Mouse (Mus musculus) cerebellum, postnatal 14 days (tissue): Measurements from ENCODE around the gene Tmem145.
A peak's percentile ranks its signal among the peaks of the same experiment; 100 is the strongest.

Experiments
- DNase-seq, 2 experiments: peaks; one replicate each; pipeline ENCODE4 v3.0.0; 2021; ENCODE audit warnings: mixed read lengths in 2 of 2

The Tmem145 gene

GRCm38 (mm10) chr7:25277405-25277804 is 28.5 kb upstream of the Tmem145 start:
- DNase-seq, result no peak

- no peak for DNase-seq
Observed at GRCm38 (mm10) chr7:25277998-25278340, 27.9 kb upstream of the Tmem145 start.

- DNase-seq, result peak; percentile 87 to 88
Observed at GRCm38 (mm10) chr7:25278341-25279075, 27.4 kb upstream of the Tmem145 start.

GRCm38 (mm10) chr7:25279076-25279860 is 26.6 kb upstream of the Tmem145 start:
- DNase-seq, result peak; percentile 94 to 96

- DNase-seq, result peak; percentile 54 to 60
Observed at GRCm38 (mm10) chr7:25279861-25280791, 25.8 kb upstream of the Tmem145 start.

- DNase-seq, result no peak
Observed at GRCm38 (mm10) chr7:25281166-25281733, 24.7 kb upstream of the Tmem145 start.

GRCm38 (mm10) chr7:25281734-25282601 is 23.9 kb upstream of the Tmem145 start:
- peak; percentile 98 for DNase-seq

- peak; percentile 63 to 68 for DNase-seq
Observed at GRCm38 (mm10) chr7:25282731-25283211, 23.1 kb upstream of the Tmem145 start.

GRCm38 (mm10) chr7:25283637-25284036 is 22.3 kb upstream of the Tmem145 start:
- peak in 1 of 2 experiments; percentile 34 for DNase-seq

GRCm38 (mm10) chr7:25284171-25284570 is 21.7 kb upstream of the Tmem145 start:
- peak in 1 of 2 experiments; percentile 31 for DNase-seq

GRCm38 (mm10) chr7:25284766-25285165 is 21.1 kb upstream of the Tmem145 start:
- DNase-seq, result peak; percentile 49 to 70

- no peak for DNase-seq
Observed at GRCm38 (mm10) chr7:25285511-25286238, 20.2 kb upstream of the Tmem145 start.

GRCm38 (mm10) chr7:25286989-25287388 is 18.9 kb upstream of the Tmem145 start:
- DNase-seq, result no peak

- no peak for DNase-seq
Observed at GRCm38 (mm10) chr7:25288011-25288410, 17.9 kb upstream of the Tmem145 start.

- DNase-seq, result no peak
Observed at GRCm38 (mm10) chr7:25288721-25289120, 17.2 kb upstream of the Tmem145 start.

GRCm38 (mm10) chr7:25289925-25290324 is 16.0 kb upstream of the Tmem145 start:
- no peak for DNase-seq

- DNase-seq, result no peak
Observed at GRCm38 (mm10) chr7:25290463-25290862, 15.4 kb upstream of the Tmem145 start.

GRCm38 (mm10) chr7:25290911-25291310 is 15.0 kb upstream of the Tmem145 start:
- peak; percentile 63 to 76 for DNase-seq

- DNase-seq, result peak in 1 of 2 experiments; percentile 22
Observed at GRCm38 (mm10) chr7:25292107-25292506, 13.8 kb upstream of the Tmem145 start.

- DNase-seq, result peak in 1 of 2 experiments; percentile 20
Observed at GRCm38 (mm10) chr7:25293191-25293739, 12.6 kb upstream of the Tmem145 start.
